Mouse (Mus musculus) kidney, postnatal 0 days (tissue): ENCODE measurements at regions not wholly inside any gene's neighbourhood (a gene's known extent, or its start where the extent isn't known, plus 50 kb on each side); places are given as distances from the start of the nearest gene placed in this dataset.

Source experiments
- ATAC-seq: fragments of 200-750 bp; cut with Nextera tagmentation; replicated peaks from 2 replicates; pipeline ENCODE4 v1.8.0; 2017; ENCODE audit warnings: low read depth, moderate number of reproducible peaks, moderate TSS enrichment, moderate library complexity; ENCODE audit not compliant: low FRiP score
- DNase-seq: peaks from one replicate; pipeline ENCODE4 v3.0.0-alpha.2; 2016; ENCODE audit warnings: low spot score
- H3K27ac ChIP-seq: fragments of 300-500 bp; sonication (generic); 2 replicates; pipeline ENCODE4 v1.5.1; 2014; ENCODE audit warnings: mild to moderate bottlenecking
- H3K27me3 ChIP-seq: fragments of 300-500 bp; sonication (generic); 2 replicates; pipeline ENCODE4 v1.6.1; 2014; ENCODE audit warnings: low read length, mixed read lengths; ENCODE audit not compliant: insufficient read depth
- H3K36me3 ChIP-seq: fragments of 300-500 bp; sonication (generic); 2 replicates; pipeline ENCODE4 v1.6.1; 2014; ENCODE audit warnings: low read length, mixed read lengths; ENCODE audit not compliant: insufficient read depth
- H3K4me1 ChIP-seq: fragments of 300-500 bp; sonication (generic); replicated peaks from 2 replicates; pipeline ENCODE4 v1.6.1; 2014; ENCODE audit warnings: antibody characterized with exemption, low read length, mixed read lengths; ENCODE audit not compliant: insufficient read depth
- H3K4me2 ChIP-seq: fragments of 300-500 bp; sonication (generic); 2 replicates; pipeline ENCODE4 v1.6.1; 2014; ENCODE audit warnings: mild to moderate bottlenecking, low read length, moderate library complexity, mixed read lengths
- H3K4me3 ChIP-seq: fragments of 300-500 bp; sonication (generic); replicated peaks from 2 replicates; pipeline ENCODE4 v1.5.1; 2014; ENCODE audit warnings: low read depth, low read length
- H3K9ac ChIP-seq: fragments of 300-500 bp; sonication (generic); 2 replicates; pipeline ENCODE4 v1.6.1; 2014; ENCODE audit warnings: low read depth, low read length
- H3K9me3 ChIP-seq: fragments of 300-500 bp; sonication (generic); replicated peaks from 2 replicates; pipeline ENCODE4 v1.6.1; 2016; ENCODE audit warnings: low read length, inconsistent platforms, mixed read lengths
- CTCF ChIP-seq: IDR thresholded peaks from 2 replicates; pipeline ENCODE4 v1.5.1; 2016; ENCODE audit warnings: antibody characterized with exemption, low read depth, mild to moderate bottlenecking, moderate library complexity
- WGBS: fragments of 180-500 bp; shearing (Covaris S2); extraction: QIAGEN DNeasy Blood & Tissue Kit; methylation state at CpG from one replicate; pipeline ENCODE4 v1.1.7; 2014; 5-methylcytosine and 5-hydroxymethylcytosine counted together

DNA sequence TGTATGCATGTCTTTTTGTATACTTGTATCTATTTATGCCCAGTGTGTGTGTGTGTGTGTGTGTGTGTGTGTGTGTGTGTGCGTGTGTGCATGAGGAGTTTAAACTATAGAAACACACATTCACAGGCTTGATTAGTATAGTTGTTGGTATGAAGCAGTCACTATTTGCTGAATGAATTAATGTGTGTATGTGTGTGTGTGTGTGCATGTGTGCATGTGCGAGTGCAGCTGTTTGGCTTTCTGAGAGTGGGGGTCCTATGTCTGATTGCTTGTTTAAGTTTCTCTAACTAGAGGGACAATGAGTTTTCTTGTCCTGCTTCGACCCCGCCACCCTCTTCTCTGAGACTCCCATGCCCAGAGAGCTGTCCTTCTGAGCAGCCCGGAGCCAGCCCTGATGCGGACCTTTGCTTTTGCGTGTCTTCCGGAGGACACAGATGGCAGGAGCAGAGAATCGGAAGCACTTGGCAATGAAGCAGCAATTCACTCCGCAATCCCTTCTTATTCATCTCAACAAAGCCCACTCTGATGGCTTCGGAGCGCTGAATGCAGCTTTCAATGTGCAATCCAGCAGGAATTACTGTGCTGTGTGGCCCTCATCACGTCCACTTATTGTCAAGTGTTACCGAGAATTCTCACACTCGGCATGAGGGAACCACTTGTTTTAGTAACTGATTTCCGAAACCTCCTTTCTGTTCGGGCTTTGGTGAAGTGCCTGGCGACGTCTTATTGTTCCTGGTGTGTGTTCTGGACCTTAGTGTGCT, 286.4 kb downstream of the Dhx35 start:
- Histone ChIP-seq H3K36me3 (no peaks in the 10 kb centered on the region), H3K4me2 (no peak overlapping the region), H3K27ac (no peak overlapping the region), H3K4me1 (no peaks in the 10 kb centered on the region), H3K9ac (no peak overlapping the region), H3K9me3 (no peaks in the 10 kb centered on the region), H3K4me3 (no peak overlapping the region), H3K27me3 (no peaks in the 10 kb centered on the region)
- ATAC-seq (no peak), DNase-seq (no peak)
- no peak for TF ChIP-seq CTCF
- WGBS: 89% methylated on average over 19 of the region's 19 CpGs

DNA sequence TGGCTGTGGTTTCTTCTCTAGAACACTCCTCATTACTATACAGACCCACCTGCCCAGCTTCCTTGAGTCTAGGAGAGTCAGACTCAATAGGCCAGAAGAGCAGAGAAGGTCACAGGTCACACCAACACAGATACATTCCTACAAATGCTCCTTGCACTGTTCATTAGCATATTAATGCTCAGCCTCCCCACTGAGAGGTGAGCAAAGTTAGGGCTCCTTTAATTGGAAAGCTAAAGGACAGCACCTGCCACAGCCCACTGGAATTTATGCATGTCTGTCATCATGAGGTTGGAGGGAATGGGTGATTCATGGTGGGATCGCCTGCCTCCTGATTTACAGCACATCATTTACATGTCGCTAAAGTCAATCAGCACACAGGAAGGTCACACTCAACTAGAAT, 292.2 kb downstream of the Dhx35 start:
- no peak overlapping the region for H3K27ac ChIP-seq
- TF ChIP-seq CTCF: no peak
- ATAC-seq (no peak), DNase-seq (no peak)
- no peaks in the 10 kb centered on the region for H3K36me3 ChIP-seq
- no peaks in the 10 kb centered on the region for H3K9me3 ChIP-seq
- 70% methylated on average over 2 of the region's 2 CpGs for WGBS
- H3K9ac ChIP-seq: no peak overlapping the region
- no peaks in the 10 kb centered on the region for H3K27me3 ChIP-seq
- H3K4me1 ChIP-seq: no peaks in the 10 kb centered on the region
- no peak overlapping the region for H3K4me3 ChIP-seq
- no peak overlapping the region for H3K4me2 ChIP-seq

DNA sequence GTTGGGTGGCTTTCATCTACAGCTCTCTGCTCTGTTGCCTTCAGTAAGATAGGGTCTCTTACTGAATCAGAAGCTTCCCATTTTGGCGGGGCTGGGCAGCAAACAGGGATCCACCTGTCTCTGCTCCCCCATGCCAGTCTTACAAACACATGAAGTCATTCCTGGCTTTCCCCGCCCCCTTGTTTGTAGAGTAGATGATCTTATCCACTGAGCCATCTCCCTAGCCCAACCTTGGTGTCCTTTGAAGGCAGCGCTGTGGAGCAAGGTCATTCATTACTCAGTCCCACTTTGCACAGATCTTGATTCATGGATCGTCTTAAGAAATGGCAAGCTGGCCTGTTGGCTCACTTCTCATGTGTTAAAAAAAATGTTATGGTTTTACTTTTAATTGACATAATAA, 293.6 kb downstream of the Dhx35 start:
- Histone ChIP-seq H3K4me2 (no peak overlapping the region), H3K27ac (no peak overlapping the region), H3K27me3 (no peaks in the 10 kb centered on the region), H3K4me3 (no peak overlapping the region), H3K4me1 (no peaks in the 10 kb centered on the region), H3K36me3 (no peaks in the 10 kb centered on the region), H3K9ac (no peak overlapping the region), H3K9me3 (no peaks in the 10 kb centered on the region)
- ATAC-seq (no peak), DNase-seq (no peak)
- TF ChIP-seq CTCF: no peak
- 81% methylated on average over 4 of the region's 4 CpGs for WGBS

GRCm38 (mm10) chr2:159096667-159097066, 302.1 kb downstream of the Dhx35 start:
- Histone ChIP-seq H3K27me3 (no peaks in the 10 kb centered on the region), H3K27ac (no peak overlapping the region), H3K4me1 (no peaks in the 10 kb centered on the region), H3K4me2 (no peak overlapping the region), H3K9me3 (no peaks in the 10 kb centered on the region), H3K4me3 (no peak overlapping the region), H3K36me3 (no peaks in the 10 kb centered on the region), H3K9ac (no peak overlapping the region)
- 18% methylated on average over 2 of the region's 2 CpGs for WGBS
- no peak for TF ChIP-seq CTCF
- ATAC-seq: no peak
- peak; percentile 44 for DNase-seq

- H3K36me3 ChIP-seq: no peaks in the 10 kb centered on the region
- no peak overlapping the region for H3K27ac ChIP-seq
- H3K27me3 ChIP-seq: no peaks in the 10 kb centered on the region
- DNase-seq (peak; percentile 5), ATAC-seq (no peak)
- no peaks in the 10 kb centered on the region for H3K9me3 ChIP-seq
- no peaks in the 10 kb centered on the region for H3K4me1 ChIP-seq
- WGBS: 78% methylated on average over 6 of the region's 6 CpGs
- TF ChIP-seq CTCF: no peak
- no peak overlapping the region for H3K4me2 ChIP-seq
- H3K9ac ChIP-seq: no peak overlapping the region
- no peak overlapping the region for H3K4me3 ChIP-seq
These were observed 339.4 kb downstream of the Dhx35 start for GRCm38 (mm10) chr2:159134042-159134441.

DNA sequence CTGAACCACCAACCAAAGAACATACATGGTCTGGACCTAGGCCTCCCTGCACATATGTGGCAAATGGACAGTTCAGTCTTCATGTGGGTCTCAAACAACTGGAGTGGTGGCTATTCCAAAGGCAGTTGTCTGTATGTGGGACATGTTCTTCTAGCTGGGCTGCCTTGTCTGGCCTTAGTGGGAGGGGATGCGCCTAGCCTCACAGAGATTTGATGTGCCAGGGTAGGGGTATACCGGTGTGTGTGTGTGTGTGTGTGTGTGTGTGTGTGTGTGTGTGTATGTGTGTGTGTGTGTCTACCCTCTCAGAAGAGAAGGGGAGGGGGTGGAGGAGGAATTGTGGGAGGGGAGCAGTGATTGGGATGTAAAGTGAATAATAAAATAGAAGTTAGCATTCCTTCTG, 344.0 kb downstream of the Dhx35 start:
- Histone ChIP-seq H3K4me1 (no peaks in the 10 kb centered on the region), H3K4me2 (no peak overlapping the region), H3K27ac (no peak overlapping the region), H3K9ac (no peak overlapping the region), H3K36me3 (no peaks in the 10 kb centered on the region), H3K4me3 (no peak overlapping the region), H3K9me3 (no peaks in the 10 kb centered on the region), H3K27me3 (no peaks in the 10 kb centered on the region)
- WGBS: 98% methylated on average over 2 of the region's 2 CpGs
- DNase-seq: no peak
- ATAC-seq: no peak
- TF ChIP-seq CTCF: no peak

- Histone ChIP-seq H3K4me2 (no peak overlapping the region), H3K36me3 (no peaks in the 10 kb centered on the region), H3K9ac (no peak overlapping the region), H3K27ac (no peak overlapping the region), H3K4me1 (no peaks in the 10 kb centered on the region), H3K4me3 (no peak overlapping the region), H3K27me3 (no peaks in the 10 kb centered on the region), H3K9me3 (no peaks in the 10 kb centered on the region)
- 75% methylated on average over 6 of the region's 6 CpGs for whole genome bisulfite sequencing
- no peak for TF ChIP-seq CTCF
- no peak for DNase-seq
- ATAC-seq: no peak
These were observed 351.4 kb downstream of the Dhx35 start for GRCm38 (mm10) chr2:159145980-159146379.
